ENCODE assay signal across 8 mouse cellular contexts in genomic region chr4:155397511-155398221, GRCm38 (mm10). TPM values are rescaled to one million over a fixed set of nuclear protein-coding genes. Genes with fewer than 3 reads are reported as not detected.
DNase-seq lines count a peak whose midpoint lies in the region; ATAC-seq and TF ChIP-seq lines count a peak whose summit lies in the region.

Gene Gabrd (minus strand): TSS chr4:155398112.

- WGBS in liver, embryonic 13.5 days (ENCODE audit: insufficient replicate concordance), result 1% methylated on average over 57 of the region's 57 CpGs
- WGBS in neural tube, embryonic 13.5 days, result under 1% methylated on average over 45 of the region's 57 CpGs

- ATAC-seq in granulocyte monocyte progenitor cell, adult 5-6 weeks (replicated peaks; ENCODE audit: poor library complexity, severe bottlenecking), result peak; percentile 94
- ATAC-seq in liver, embryonic 13.5 days (ENCODE audit: low read depth), result peak; percentile 31; the same call in 1 of the 2 replicates
- no peak; the same call in 1 of the 2 replicates for ATAC-seq in neural tube, embryonic 13.5 days (ENCODE audit: low read depth)

- TF ChIP-seq CTCF in layer of hippocampus, adult 2 months (conservative IDR thresholded peaks at IDR 0.05), result 0 out of 2 replicates have a peak, but pooled peaks have one; percentile 7
- no peak for TF ChIP-seq CTCF in cortical plate, adult 2 months (IDR thresholded peaks at IDR 0.05; ENCODE audit: extremely low read depth, insufficient read depth, low read length)

- H3K4me1 ChIP-seq in cortical plate, adult 2 months (ENCODE audit: control insufficient read depth, insufficient read depth, low read length), result peaks cover 5% of the 10 kb centered on the region
- peaks cover 3% of the 10 kb centered on the region; the same call in 1 of the 2 replicates for H3K4me1 ChIP-seq in liver, embryonic 13.5 days (replicated peaks)
- H3K4me1 ChIP-seq in neural tube, embryonic 13.5 days (replicated peaks), result peaks cover 12% of the 10 kb centered on the region

- H3K9ac ChIP-seq in liver, embryonic 13.5 days, result no peak within 1 kb of the TSS
- peak within 1 kb of the TSS; percentile 53; the same call in 1 of the 2 replicates for H3K9ac ChIP-seq in neural tube, embryonic 13.5 days

- H3K36me3 ChIP-seq in liver, embryonic 13.5 days, result no peaks in the 10 kb centered on the region
- no peaks in the 10 kb centered on the region for H3K36me3 ChIP-seq in neural tube, embryonic 13.5 days

- H3K27me3 ChIP-seq in liver, embryonic 13.5 days, result peaks cover 48% of the 10 kb centered on the region
- peaks cover 71% of the 10 kb centered on the region for H3K27me3 ChIP-seq in neural tube, embryonic 13.5 days

- peak within 1 kb of the TSS; percentile 82 for H3K27ac ChIP-seq in layer of hippocampus, adult 2 months
- peak within 1 kb of the TSS; percentile 53 for H3K27ac ChIP-seq in cortical plate, adult 2 months (ENCODE audit: insufficient read depth, low read length)
- no peak within 1 kb of the TSS for H3K27ac ChIP-seq in liver, embryonic 13.5 days
- no peak within 1 kb of the TSS for H3K27ac ChIP-seq in neural tube, embryonic 13.5 days (replicated peaks)

- DNase-seq in layer of hippocampus, adult 2 months (ENCODE audit: low spot score in 2 of 2), result peak; percentile 37 to 55
- no peak for DNase-seq in layer of hippocampus, adult 9-11 months
- peak; percentile 79 for DNase-seq in kidney, adult 9 months
- no peak for DNase-seq in liver, embryonic 13.5 days
- DNase-seq in urinary bladder, adult 2 months (ENCODE audit: low spot score), result peak; percentile 32

- H3K4me2 ChIP-seq in liver, embryonic 13.5 days, result peak within 1 kb of the TSS; percentile 66
- peak within 1 kb of the TSS; percentile 70 for H3K4me2 ChIP-seq in neural tube, embryonic 13.5 days

- H3K9me3 ChIP-seq in liver, embryonic 13.5 days (replicated peaks), result no peaks in the 10 kb centered on the region
- no peaks in the 10 kb centered on the region for H3K9me3 ChIP-seq in neural tube, embryonic 13.5 days

- H3K4me3 ChIP-seq in layer of hippocampus, adult 2 months, result peak within 1 kb of the TSS; percentile 80
- peak within 1 kb of the TSS; percentile 96 for H3K4me3 ChIP-seq in cortical plate, adult 2 months (ENCODE audit: insufficient read depth, low read length)
- H3K4me3 ChIP-seq in liver, embryonic 13.5 days (replicated peaks), result peak within 1 kb of the TSS; percentile 35
- peak within 1 kb of the TSS; percentile 41 for H3K4me3 ChIP-seq in neural tube, embryonic 13.5 days

- TF ChIP-seq POLR2A in cortical plate, adult 2 months (IDR thresholded peaks at IDR 0.05; ENCODE audit: extremely low read depth, insufficient read depth, low read length), result peak; percentile 54; the same call in 1 of the 2 replicates

RNA-seq across cellular contexts. Expression of gene Gabrd, which starts in this region (rescaled TPM):
- total RNA-seq in layer of hippocampus, adult 2 months (2021), result 10 to 100 TPM; 24.2 to 28.4 TPM
- 129 and 141 TPM in 2 replicates for polyA plus RNA-seq in cortical plate, adult 2 months (2012; rRNA removed)
- not detected in 2 replicates for total RNA-seq in granulocyte monocyte progenitor cell, adult 5-6 weeks (2014; fragmentation: Nextera tagmentation)
- not detected in 2 replicates for total RNA-seq in granulocyte monocyte progenitor cell, adult 5-6 weeks (2017)
- not detected in 2 replicates for polyA plus RNA-seq in liver, embryonic 13.5 days (2015; fragmentation: Nextera tagmentation; extraction: Ambion mirVana)
- polyA plus RNA-seq in neural tube, embryonic 13.5 days (2015; fragmentation: Nextera tagmentation; extraction: Ambion mirVana), result 0.17 TPM in 1 of 2 replicates, not detected in the other
- polyA plus RNA-seq in urinary bladder, adult 2 months (2012; rRNA removed), result 0.53 and 0.74 TPM in 2 replicates

Comparison
In these comparisons a context has a peak if more than half of its experiments do, and no peak if none do; other contexts are left out.
1. RNA of gene Gabrd (total RNA-seq): 24.2 to 28.4 TPM in layer of hippocampus, adult 2 months; not detected in granulocyte monocyte progenitor cell, adult 5-6 weeks; every median in the first group is over 10 times any median in the second.
2. RNA of gene Gabrd (polyA plus RNA-seq): 129 to 141 TPM in cortical plate, adult 2 months; 0.53 to 0.74 TPM in urinary bladder, adult 2 months, 0.17 TPM in neural tube, embryonic 13.5 days and not detected in liver, embryonic 13.5 days; every median in the first group is over 10 times any median in the second.
3. DNase-seq: peak in layer of hippocampus, adult 2 months (2 of 2) and kidney, adult 9 months (single experiment); none in layer of hippocampus, adult 9-11 months (single experiment) and liver, embryonic 13.5 days (single experiment).
4. Peak in ATAC-seq in granulocyte monocyte progenitor cell, adult 5-6 weeks; RNA of the gene not detected or under 1 TPM.
5. Peak in ATAC-seq, H3K4me3 ChIP-seq and H3K4me2 ChIP-seq in liver, embryonic 13.5 days; RNA of the gene not detected or under 1 TPM.
6. Peak in DNase-seq in urinary bladder, adult 2 months; RNA of the gene not detected or under 1 TPM.
7. H3K27ac ChIP-seq: peak in layer of hippocampus, adult 2 months (single experiment) and cortical plate, adult 2 months (single experiment); none in liver, embryonic 13.5 days (single experiment) and neural tube, embryonic 13.5 days (single experiment).
8. H3K4me3 ChIP-seq: peak in every context shown above with its lines; median percentile 96 in cortical plate, adult 2 months; 80 in layer of hippocampus, adult 2 months; 41 in neural tube, embryonic 13.5 days; 35 in liver, embryonic 13.5 days.